Mouse (Mus musculus) stomach, postnatal 0 days (tissue): ENCODE data around the gene Rabep1.

Experiments
- CTCF ChIP-seq: IDR thresholded peaks from 2 replicates; pipeline ENCODE4 v1.5.1; 2016; ENCODE audit warnings: antibody characterized with exemption, low read depth, mild to moderate bottlenecking, moderate library complexity
- EP300 ChIP-seq: optimal IDR thresholded peaks from 2 replicates; pipeline ENCODE3; 2016; ENCODE audit warnings: antibody characterized with exemption

- TF ChIP-seq CTCF: no peak
- no peak for TF ChIP-seq EP300
Observed at GRCm38 (mm10) chr11:70870407-70870806, 25.8 kb downstream of the Rabep1 start.
